Mouse (Mus musculus) hindbrain, embryonic 15.5 days (tissue): ENCODE results near the gene Rxfp3. TPM values are rescaled to one million over a fixed set of nuclear protein-coding genes. Genes with fewer than 3 reads are reported as not detected.

Source experiments
- polyA plus RNA-seq: library from polyadenylated mRNA; unstranded; fragments of >200 nt; fragmentation: Nextera tagmentation; extraction: Ambion mirVana; gene quantifications from 2 replicates; pipeline ENCODE4 v1.2.1, GENCODE M21; 2015

The Rxfp3 gene
- polyA plus RNA-seq, 1 experiment from 2014 or later, result 5.6 TPM

Other genes starting within 250 kb of the Rxfp3 start
- 3.2 and 3.6 TPM in 2 replicates for gene C1qtnf3, start 85.7 kb downstream of the Rxfp3 start, polyA plus RNA-seq
- gene Amacr, start 56.2 kb downstream of the Rxfp3 start, polyA plus RNA-seq, result 10.3 and 12.7 TPM in 2 replicates
- gene Slc45a2, start 37.3 kb downstream of the Rxfp3 start, polyA plus RNA-seq, result 0.08 and 0.14 TPM in 2 replicates
- gene Adamts12, start 26.8 kb upstream of the Rxfp3 start, polyA plus RNA-seq, result 1.5 and 2.0 TPM in 2 replicates